Mouse (Mus musculus) kidney, embryonic 14.5 days (tissue): ENCODE data around the gene Grm8. TPM values are rescaled to one million over a fixed set of nuclear protein-coding genes. Genes with fewer than 3 reads are reported as not detected.

Experiments
- ATAC-seq: fragments of 200-750 bp; cut with Nextera tagmentation; 2 replicates; pipeline ENCODE4 v1.8.0; 2017; ENCODE audit warnings: moderate number of reproducible peaks, mild to moderate bottlenecking, moderate TSS enrichment, moderate library complexity; ENCODE audit not compliant: low FRiP score, low TSS enrichment
- H3K27ac ChIP-seq: fragments of 300-500 bp; sonication (generic); 2 replicates; pipeline ENCODE4 v1.5.1; 2014; ENCODE audit warnings: low read depth, mild to moderate bottlenecking, low read length, moderate library complexity, mixed read lengths
- H3K27me3 ChIP-seq: fragments of 300-500 bp; sonication (generic); 2 replicates; pipeline ENCODE4 v1.6.1; 2014; ENCODE audit warnings: mild to moderate bottlenecking, low read length; ENCODE audit not compliant: control insufficient read depth, insufficient read depth
- H3K36me3 ChIP-seq: fragments of 300-500 bp; sonication (generic); 2 replicates; pipeline ENCODE4 v1.6.1; 2014; ENCODE audit warnings: low read length, mixed read lengths; ENCODE audit not compliant: control insufficient read depth, insufficient read depth
- H3K4me1 ChIP-seq: fragments of 300-500 bp; sonication (generic); 2 replicates; pipeline ENCODE4 v1.6.1; 2014; ENCODE audit warnings: low read length, mixed read lengths; ENCODE audit not compliant: control insufficient read depth, insufficient read depth
- H3K4me2 ChIP-seq: fragments of 300-500 bp; sonication (generic); replicated peaks from 2 replicates; pipeline ENCODE4 v1.6.1; 2014; ENCODE audit warnings: low read depth, mild to moderate bottlenecking, low read length
- H3K4me3 ChIP-seq: fragments of 300-500 bp; sonication (generic); 2 replicates; pipeline ENCODE4 v1.5.1; 2014; ENCODE audit warnings: mild to moderate bottlenecking, low read length
- H3K9ac ChIP-seq: fragments of 300-500 bp; sonication (generic); 2 replicates; pipeline ENCODE4 v1.6.1; 2014; ENCODE audit warnings: low read depth, mild to moderate bottlenecking, low read length, moderate library complexity
- H3K9me3 ChIP-seq: fragments of 300-500 bp; sonication (generic); 2 replicates; pipeline ENCODE4 v1.6.1; 2016; ENCODE audit warnings: low read length; ENCODE audit not compliant: control insufficient read depth
- WGBS: fragments of 180-500 bp; shearing (Covaris S2); extraction: QIAGEN DNeasy Blood & Tissue Kit; methylation state at CpG from one replicate; pipeline ENCODE4 v1.1.7; 2014; 5-methylcytosine and 5-hydroxymethylcytosine counted together
- polyA plus RNA-seq: library from polyadenylated mRNA; unstranded; fragments of >200 nt; fragmentation: Nextera tagmentation; extraction: Ambion mirVana; gene quantifications from 2 replicates; pipeline ENCODE4 v1.2.1, GENCODE M21; 2014

Gene Grm8
- polyA plus RNA-seq, 1 experiment from 2014 or later: 1.0 TPM

DNA sequence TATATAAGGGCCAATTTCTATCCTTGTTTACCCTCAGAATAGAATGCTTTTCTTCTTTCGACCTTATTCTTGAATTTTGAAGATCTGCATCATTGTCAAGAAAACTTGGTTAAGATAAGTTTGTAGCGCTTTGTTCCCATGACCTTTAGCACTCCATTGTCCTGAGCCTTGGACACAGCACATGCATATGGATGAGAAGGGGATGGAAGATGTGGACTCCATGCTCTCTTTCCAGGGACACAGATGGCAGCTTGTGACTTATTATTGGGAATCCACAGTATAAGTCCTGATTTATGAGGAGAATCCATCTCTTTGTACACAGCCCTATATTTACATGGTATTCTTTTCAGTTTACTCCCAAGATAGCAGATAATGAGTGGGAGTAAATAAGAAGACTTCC is 554.5 kb downstream of the Grm8 start:
- Histone ChIP-seq H3K9ac (no peak overlapping the region), H3K36me3 (no peaks in the 10 kb centered on the region), H3K9me3 (no peaks in the 10 kb centered on the region), H3K4me3 (no peak overlapping the region), H3K4me1 (no peaks in the 10 kb centered on the region), H3K27me3 (no peaks in the 10 kb centered on the region), H3K27ac (no peak overlapping the region), H3K4me2 (no peak overlapping the region)
- ATAC-seq: no peak
- WGBS: 86% methylated on average over 2 of the region's 2 CpGs

DNA sequence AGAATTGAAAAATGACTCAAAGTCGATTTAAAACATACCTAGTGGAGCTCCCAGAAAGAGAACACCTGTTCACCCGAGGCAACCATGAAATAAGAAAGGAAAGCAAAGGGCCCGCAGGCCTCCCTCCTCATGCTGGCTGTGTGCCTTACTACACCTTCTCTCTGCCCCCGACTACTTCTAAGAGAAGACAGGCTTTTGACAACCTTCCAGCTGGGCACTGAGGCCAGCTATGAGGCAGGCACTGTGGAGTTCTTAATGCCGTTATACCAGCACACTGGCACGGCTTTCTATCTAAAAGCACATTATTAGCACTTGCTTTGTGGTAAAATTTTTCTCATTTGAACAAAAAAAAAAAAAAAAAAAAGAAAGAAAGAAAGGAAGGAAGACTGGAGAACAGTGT is 589.5 kb downstream of the Grm8 start:
- WGBS: 74% methylated on average over 6 of the region's 6 CpGs
- H3K4me3 ChIP-seq: no peak overlapping the region

DNA sequence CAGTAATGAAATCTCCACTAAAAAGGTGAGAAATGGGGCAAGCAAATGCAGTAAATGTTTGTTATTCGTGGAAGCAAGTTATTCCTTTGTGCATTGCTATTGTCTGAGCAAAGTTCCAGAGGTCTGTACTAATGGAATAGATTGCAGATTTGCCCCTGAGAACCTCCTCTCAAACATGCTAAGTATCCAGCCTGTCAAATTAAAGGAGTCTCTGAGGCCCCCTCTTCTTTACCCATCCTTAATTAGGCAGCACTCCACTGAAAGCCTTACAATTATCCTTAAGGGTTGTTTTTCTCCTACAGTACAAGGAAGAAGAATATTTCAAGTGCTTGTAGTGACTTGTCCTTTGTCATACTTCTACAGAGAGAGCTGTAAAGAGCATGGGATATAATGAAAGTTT is 617.4 kb downstream of the Grm8 start:
- H3K4me1 ChIP-seq: no peaks in the 10 kb centered on the region
- 79% methylated on average over 1 of the region's 1 CpGs for WGBS
- no peaks in the 10 kb centered on the region for H3K9me3 ChIP-seq
- ATAC-seq: no peak
- no peak overlapping the region for H3K4me2 ChIP-seq
- no peak overlapping the region for H3K4me3 ChIP-seq
- H3K27me3 ChIP-seq: no peaks in the 10 kb centered on the region
- no peak overlapping the region for H3K9ac ChIP-seq
- no peaks in the 10 kb centered on the region for H3K36me3 ChIP-seq
- no peak overlapping the region for H3K27ac ChIP-seq

More for the DNA sequence above, 589.5 kb downstream of the Grm8 start:
- no peaks in the 10 kb centered on the region for H3K27me3 ChIP-seq
- H3K4me1 ChIP-seq: no peaks in the 10 kb centered on the region
- H3K9ac ChIP-seq: no peak overlapping the region
- H3K4me2 ChIP-seq: no peak overlapping the region
- no peak overlapping the region for H3K27ac ChIP-seq
- H3K9me3 ChIP-seq: no peaks in the 10 kb centered on the region
- no peak for ATAC-seq
- H3K36me3 ChIP-seq: no peaks in the 10 kb centered on the region

DNA sequence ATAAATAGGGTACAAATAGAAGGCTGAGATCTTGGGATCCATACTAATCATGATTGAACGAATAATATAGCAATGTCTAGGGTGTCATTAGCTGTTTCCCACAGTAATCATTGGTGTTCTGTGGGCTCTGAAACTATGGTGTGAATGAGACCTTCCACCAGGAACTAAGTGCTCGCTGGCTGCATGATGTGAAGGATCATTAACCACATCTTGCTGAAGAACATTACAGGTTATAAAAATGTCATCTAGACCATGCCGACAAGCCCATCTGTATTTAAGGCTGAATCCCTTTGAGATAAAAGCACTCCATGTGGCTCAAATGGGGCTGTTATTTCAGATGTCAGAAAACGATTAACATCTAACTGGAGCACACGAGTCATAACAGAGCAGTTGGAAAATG is 674.0 kb downstream of the Grm8 start:
- WGBS: 17% methylated on average over 5 of the region's 5 CpGs
- no peaks in the 10 kb centered on the region for H3K27me3 ChIP-seq
- no peak overlapping the region for H3K4me2 ChIP-seq
- no peak overlapping the region for H3K9ac ChIP-seq
- no peak overlapping the region for H3K27ac ChIP-seq
- no peak overlapping the region for H3K4me3 ChIP-seq
- ATAC-seq: peak; percentile 71; the same call in 1 of the 2 replicates
- no peaks in the 10 kb centered on the region for H3K4me1 ChIP-seq
- no peaks in the 10 kb centered on the region for H3K36me3 ChIP-seq
- no peaks in the 10 kb centered on the region for H3K9me3 ChIP-seq

DNA sequence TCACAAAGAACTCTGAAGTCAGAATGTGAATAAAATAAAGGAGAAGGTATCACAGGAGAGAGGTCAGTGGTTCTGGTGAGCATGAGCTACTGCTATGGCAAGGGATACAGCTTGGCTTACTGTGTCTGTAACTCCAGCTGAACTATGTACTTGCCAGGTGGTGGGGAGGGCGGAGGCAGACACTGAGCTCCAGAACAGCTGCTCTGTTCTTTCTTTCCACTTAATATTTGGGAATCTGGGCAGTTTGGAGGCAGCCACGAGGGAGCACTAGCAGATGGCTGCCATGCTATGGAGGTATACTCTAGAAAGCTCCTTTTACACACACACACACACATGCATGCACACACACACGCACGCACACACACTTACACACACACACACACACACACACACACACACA is 726.5 kb downstream of the Grm8 start:
- no peak overlapping the region for H3K9ac ChIP-seq
- no peak for ATAC-seq

DNA sequence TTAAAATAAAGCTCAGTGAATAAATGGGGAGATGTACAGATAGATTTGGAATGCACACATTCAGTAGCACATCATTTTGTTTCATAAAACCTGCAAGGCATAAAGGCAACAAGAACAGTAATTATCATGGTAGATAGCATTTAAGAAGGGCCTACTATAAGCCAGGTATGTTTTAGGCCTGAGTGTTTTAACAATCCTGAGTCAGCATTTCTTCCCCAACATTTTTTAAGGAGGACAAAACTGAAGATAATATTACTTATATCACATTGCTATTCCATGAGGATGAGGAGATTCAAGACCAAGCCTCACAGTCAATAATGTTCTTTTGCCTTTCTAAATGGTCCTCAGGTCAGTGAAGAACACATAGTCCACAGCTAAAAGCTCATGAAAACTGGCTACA is 762.6 kb downstream of the Grm8 start:
- no peak for ATAC-seq
- Histone ChIP-seq H3K4me2 (no peak overlapping the region), H3K4me1 (no peaks in the 10 kb centered on the region), H3K36me3 (no peaks in the 10 kb centered on the region), H3K27me3 (no peaks in the 10 kb centered on the region), H3K9ac (no peak overlapping the region), H3K9me3 (no peaks in the 10 kb centered on the region), H3K27ac (no peak overlapping the region), H3K4me3 (no peak overlapping the region)

More for the DNA sequence above, 726.5 kb downstream of the Grm8 start:
- H3K4me2 ChIP-seq: no peak overlapping the region
- no peak overlapping the region for H3K27ac ChIP-seq
- H3K36me3 ChIP-seq: no peaks in the 10 kb centered on the region
- no peaks in the 10 kb centered on the region for H3K27me3 ChIP-seq
- 70% methylated on average over 4 of the region's 4 CpGs for WGBS
- no peak overlapping the region for H3K4me3 ChIP-seq
- no peaks in the 10 kb centered on the region for H3K4me1 ChIP-seq
- no peaks in the 10 kb centered on the region for H3K9me3 ChIP-seq

DNA sequence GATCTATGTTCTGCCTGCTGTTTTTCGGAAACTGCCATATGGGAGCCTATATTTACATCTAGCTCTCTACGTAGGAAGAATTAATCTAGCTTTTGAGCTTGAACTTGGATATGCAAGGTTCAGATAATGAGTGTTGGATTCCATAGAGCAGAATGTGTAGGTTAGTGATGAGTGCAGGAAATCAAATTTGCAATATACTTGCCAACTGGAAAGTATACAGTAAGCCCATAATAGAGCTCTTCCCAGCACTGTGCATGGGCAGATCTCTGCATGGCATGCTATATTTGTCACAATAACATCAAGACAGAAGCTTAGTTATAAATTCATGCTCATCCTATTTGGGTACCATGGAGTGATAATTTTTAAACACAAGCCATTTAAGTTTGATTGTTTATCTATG is 763.9 kb downstream of the Grm8 start:
- Histone ChIP-seq H3K9ac (no peak overlapping the region), H3K4me2 (no peak overlapping the region), H3K4me3 (no peak overlapping the region), H3K4me1 (no peaks in the 10 kb centered on the region), H3K27ac (no peak overlapping the region), H3K9me3 (no peaks in the 10 kb centered on the region), H3K27me3 (no peaks in the 10 kb centered on the region), H3K36me3 (no peaks in the 10 kb centered on the region)
- WGBS: 87% methylated on average over 2 of the region's 2 CpGs
- no peak for ATAC-seq

DNA sequence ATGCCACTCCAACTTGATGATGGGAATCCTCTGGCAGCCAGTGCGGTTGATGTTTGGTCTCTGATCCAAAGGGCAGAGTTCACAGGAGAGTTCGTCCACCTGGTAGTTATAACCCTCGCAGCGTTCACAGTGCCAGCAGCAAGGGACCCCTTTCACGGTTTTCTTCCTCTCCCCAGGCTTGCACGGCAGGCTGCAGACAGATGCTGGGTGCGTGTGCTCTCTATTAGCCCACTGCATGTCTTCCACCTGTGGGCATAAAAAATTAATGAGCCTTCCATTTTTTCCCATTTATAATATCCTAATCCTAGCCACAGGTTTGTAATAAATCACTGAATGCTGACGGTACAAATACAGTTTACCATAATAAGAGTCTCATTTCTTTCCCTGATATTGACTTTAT is 771.2 kb downstream of the Grm8 start:
- Histone ChIP-seq H3K9ac (no peak overlapping the region), H3K9me3 (no peaks in the 10 kb centered on the region), H3K4me3 (no peak overlapping the region), H3K27me3 (no peaks in the 10 kb centered on the region), H3K4me2 (no peak overlapping the region), H3K36me3 (no peaks in the 10 kb centered on the region), H3K27ac (no peak overlapping the region), H3K4me1 (no peaks in the 10 kb centered on the region)
- ATAC-seq: no peak
- 74% methylated on average over 8 of the region's 8 CpGs for WGBS

DNA sequence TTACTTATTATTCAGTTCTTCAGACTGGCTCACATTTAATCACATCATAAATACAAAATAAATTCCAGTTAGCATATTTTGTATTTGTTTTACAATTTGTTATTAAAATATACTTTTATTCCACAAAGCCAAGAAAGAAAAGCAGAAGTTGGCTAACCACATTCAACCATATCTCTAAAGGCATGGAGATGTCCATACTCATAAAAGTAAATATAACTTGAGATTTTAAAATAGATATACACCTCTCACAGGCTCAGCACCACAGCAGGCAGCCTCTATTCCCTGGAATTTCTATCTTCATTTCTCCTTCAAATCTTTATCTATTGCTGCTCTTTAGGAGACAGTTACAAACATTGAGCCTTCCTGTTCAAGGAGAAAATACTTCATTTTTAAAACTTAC is 774.5 kb downstream of the Grm8 start:
- Histone ChIP-seq H3K36me3 (no peaks in the 10 kb centered on the region), H3K27me3 (no peaks in the 10 kb centered on the region), H3K4me2 (no peak overlapping the region), H3K27ac (no peak overlapping the region), H3K4me3 (no peak overlapping the region), H3K9me3 (no peaks in the 10 kb centered on the region), H3K4me1 (no peaks in the 10 kb centered on the region), H3K9ac (no peak overlapping the region)
- ATAC-seq: no peak

DNA sequence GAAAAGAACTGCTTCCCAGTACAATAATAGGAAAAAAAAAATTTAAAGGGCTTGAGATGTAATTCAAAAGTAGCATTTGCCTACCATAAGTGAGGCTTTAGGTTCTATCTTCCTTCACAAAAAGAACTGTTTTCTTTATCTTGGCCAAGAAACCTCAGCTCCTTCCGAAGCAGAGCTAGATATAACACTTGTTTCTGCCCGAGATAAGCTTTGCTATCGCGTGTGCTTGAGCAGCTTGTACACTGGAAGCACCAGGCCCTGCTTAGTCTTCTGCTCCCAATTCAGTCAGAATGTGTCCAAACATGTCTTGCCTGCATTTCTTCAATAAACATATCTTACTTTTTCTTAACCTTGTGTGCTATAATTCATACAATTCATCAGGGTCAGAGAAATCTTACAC is 783.8 kb downstream of the Grm8 start:
- H3K36me3 ChIP-seq: no peaks in the 10 kb centered on the region
- no peak overlapping the region for H3K9ac ChIP-seq
- no peak overlapping the region for H3K4me3 ChIP-seq
- H3K4me2 ChIP-seq: no peak overlapping the region
- H3K4me1 ChIP-seq: no peaks in the 10 kb centered on the region
- no peak for ATAC-seq
- no peaks in the 10 kb centered on the region for H3K27me3 ChIP-seq
- WGBS: 92% methylated on average over 4 of the region's 4 CpGs
- no peak overlapping the region for H3K27ac ChIP-seq
- H3K9me3 ChIP-seq: no peaks in the 10 kb centered on the region
